ENCODE assay signal across 9 mouse cellular contexts in genomic region chr3:24071169-24071797, GRCm38 (mm10).
DNase-seq lines count a peak whose midpoint lies in the region; ATAC-seq and TF ChIP-seq lines count a peak whose summit lies in the region.
"Had no signal": no experiment of that assay in that cellular context is flagged by ENCODE, and none has a peak within 500 bp of the region (broad histone marks: within the 10 kb centered on the region; RNA-seq: fewer than 3 reads in every experiment).

No protein-coding gene starts in this region.

- 80% methylated on average over 3 of the region's 3 CpGs for WGBS in hindbrain, embryonic 11.5 days
- 71% methylated on average over 3 of the region's 3 CpGs for WGBS in hindbrain, embryonic 12.5 days
- 68% methylated on average over 3 of the region's 3 CpGs for WGBS in embryonic facial prominence, embryonic 14.5 days

- no peaks in the 10 kb centered on the region for H3K27me3 ChIP-seq in hindbrain, embryonic 11.5 days (ENCODE audit: control insufficient read depth, insufficient read depth, low read length)
- H3K27me3 ChIP-seq in hindbrain, embryonic 12.5 days = no peaks in the 10 kb centered on the region
- H3K27me3 ChIP-seq in MEL (ENCODE audit: control insufficient read depth in 1 of 2, insufficient read depth in 2 of 2, low read length in 2 of 2) = no peaks in the 10 kb centered on the region
- H3K27me3 ChIP-seq in embryonic facial prominence, embryonic 14.5 days (replicated peaks; ENCODE audit: control insufficient read depth, insufficient read depth, low read length) = no peaks in the 10 kb centered on the region
- H3K27me3 ChIP-seq: Patski had no signal

- H3K36me3 ChIP-seq in hindbrain, embryonic 11.5 days (ENCODE audit: control insufficient read depth, insufficient read depth, low read length) = no peaks in the 10 kb centered on the region
- H3K36me3 ChIP-seq in hindbrain, embryonic 12.5 days = no peaks in the 10 kb centered on the region
- peaks cover 0 to 17% of the 10 kb centered on the region in 2 experiments; a peak in 2 of 4 replicates for H3K36me3 ChIP-seq in MEL (ENCODE audit: control insufficient read depth in 1 of 2, insufficient read depth in 2 of 2, low read length in 2 of 2)
- H3K36me3 ChIP-seq in embryonic facial prominence, embryonic 14.5 days (ENCODE audit: control insufficient read depth, insufficient read depth, low read length) = no peaks in the 10 kb centered on the region

- no peak overlapping the region for H3K9ac ChIP-seq in hindbrain, embryonic 11.5 days (ENCODE audit: low read depth, low read length)
- H3K9ac ChIP-seq in hindbrain, embryonic 12.5 days = no peak overlapping the region
- H3K9ac ChIP-seq in MEL (ENCODE audit: control insufficient read depth, low read depth, low read length, poor library complexity, severe bottlenecking) = no peak overlapping the region
- H3K9ac ChIP-seq in embryonic facial prominence, embryonic 14.5 days (ENCODE audit: low read depth, low read length) = no peak overlapping the region

- H3K9me3 ChIP-seq in hindbrain, embryonic 11.5 days (ENCODE audit: control insufficient read depth, low read length) = no peaks in the 10 kb centered on the region
- H3K9me3 ChIP-seq in hindbrain, embryonic 12.5 days (replicated peaks) = no peaks in the 10 kb centered on the region
- H3K9me3 ChIP-seq in MEL (replicated peaks; ENCODE audit: insufficient read depth, low read length) = no peaks in the 10 kb centered on the region
- no peaks in the 10 kb centered on the region for H3K9me3 ChIP-seq in embryonic facial prominence, embryonic 14.5 days (ENCODE audit: control insufficient read depth, low read length)

- DNase-seq in hindbrain, embryonic 11.5 days (ENCODE audit: low spot score) = peak; percentile 8
- peak; percentile 97 for DNase-seq in MEL (ENCODE audit: low read depth, low spot score)
- peak; percentile 14 for DNase-seq in embryonic facial prominence, embryonic 14.5 days (ENCODE audit: low spot score)
- DNase-seq in layer of hippocampus, adult 9-11 months = peak; percentile 17
- no peak for DNase-seq in thymus, postnatal 4 days
- DNase-seq in left cerebral cortex, adult 8-10 months (ENCODE audit: low spot score in 2 of 2) = no peak

- H3K27ac ChIP-seq in hindbrain, embryonic 11.5 days (ENCODE audit: low read depth, low read length) = no peak overlapping the region
- H3K27ac ChIP-seq in hindbrain, embryonic 12.5 days = no peak overlapping the region
- H3K27ac ChIP-seq in MEL (ENCODE audit: control insufficient read depth, low read depth, low read length) = no peak overlapping the region
- H3K27ac ChIP-seq in embryonic facial prominence, embryonic 14.5 days (replicated peaks; ENCODE audit: low read depth, low read length) = no peak overlapping the region

- no peak for TF ChIP-seq POLR2A in MEL (IDR thresholded peaks at IDR 0.05; ENCODE audit: control insufficient read depth in 1 of 2, insufficient read depth in 1 of 2, low read depth in 1 of 2, low read length in 2 of 2, poor library complexity in 1 of 2)

- no peak overlapping the region for H3K4me3 ChIP-seq in hindbrain, embryonic 11.5 days (ENCODE audit: low read depth, low read length)
- no peak overlapping the region for H3K4me3 ChIP-seq in hindbrain, embryonic 12.5 days
- H3K4me3 ChIP-seq in MEL (ENCODE audit: control insufficient read depth in 1 of 2, insufficient read depth in 1 of 2, low read depth in 2 of 2, low read length in 2 of 2) = no peak overlapping the region
- no peak overlapping the region for H3K4me3 ChIP-seq in embryonic facial prominence, embryonic 14.5 days (ENCODE audit: low read depth, low read length)

- TF ChIP-seq RAD21 in MEL (IDR thresholded peaks at IDR 0.05; ENCODE audit: low read depth, low read length) = no peak; the same call in 1 of the 2 replicates

- TF ChIP-seq CTCF in MEL (IDR thresholded peaks at IDR 0.05 in 2 of 3, conservative IDR thresholded peaks at IDR 0.05 in 1 of 3; ENCODE audit: control insufficient read depth in 1 of 3, insufficient read depth in 1 of 3, low read depth in 2 of 3, low read length in 3 of 3, poor library complexity in 1 of 3, severe bottlenecking in 1 of 3) = no peak

- no peaks in the 10 kb centered on the region for H3K4me1 ChIP-seq in hindbrain, embryonic 11.5 days (replicated peaks; ENCODE audit: control insufficient read depth, insufficient read depth, low read length)
- peaks cover 4% of the 10 kb centered on the region; the same call in 1 of the 2 replicates for H3K4me1 ChIP-seq in hindbrain, embryonic 12.5 days
- peaks cover 4 to 6% of the 10 kb centered on the region in 2 experiments for H3K4me1 ChIP-seq in MEL (ENCODE audit: control insufficient read depth in 1 of 2, insufficient read depth in 2 of 2, low read length in 2 of 2)
- peaks cover 4% of the 10 kb centered on the region for H3K4me1 ChIP-seq in embryonic facial prominence, embryonic 14.5 days (ENCODE audit: control insufficient read depth, insufficient read depth, low read length)

- H3K79me2 ChIP-seq in MEL (ENCODE audit: control insufficient read depth, insufficient read depth, low read length, poor library complexity) = no peaks in the 10 kb centered on the region

- no peak overlapping the region for H3K4me2 ChIP-seq in hindbrain, embryonic 11.5 days (replicated peaks; ENCODE audit: low read depth, low read length)
- no peak overlapping the region for H3K4me2 ChIP-seq in hindbrain, embryonic 12.5 days (replicated peaks)
- H3K4me2 ChIP-seq in embryonic facial prominence, embryonic 14.5 days (ENCODE audit: low read depth, low read length) = no peak overlapping the region

- ATAC-seq in hindbrain, embryonic 11.5 days (ENCODE audit: low FRiP score) = no peak
- ATAC-seq in hindbrain, embryonic 12.5 days (ENCODE audit: low FRiP score) = no peak
- ATAC-seq in embryonic facial prominence, embryonic 14.5 days (ENCODE audit: low read depth) = no peak
- no peak for ATAC-seq in CD4-positive, CD25-positive, alpha-beta regulatory T cell, adult 4 months
- ATAC-seq: Patski had no signal

- peak; percentile 81 for TF ChIP-seq EP300 in MEL (IDR thresholded peaks at IDR 0.05; ENCODE audit: low read depth in 1 of 2, low read length in 2 of 2)

TF ChIP-seq in MEL, 35 proteins besides CTCF, POLR2A, EP300 and RAD21:
- TF ChIP-seq BHLHE40 (IDR thresholded peaks at IDR 0.05; ENCODE audit: borderline replicate concordance, low read depth, low read length) (no peak), POLR2AphosphoS5 (IDR thresholded peaks at IDR 0.05; ENCODE audit: borderline replicate concordance, low read depth, low read length) (no peak), TAL1 (IDR thresholded peaks at IDR 0.05; ENCODE audit: low read length) (peak; percentile 48), ZMIZ1 (IDR thresholded peaks at IDR 0.05; ENCODE audit: low read depth, low read length) (no peak), CHD1 (IDR thresholded peaks at IDR 0.05; ENCODE audit: low read depth, low read length) (no peak), USF1 (IDR thresholded peaks at IDR 0.05; ENCODE audit: low read depth, low read length) (no peak), MAFK (IDR thresholded peaks at IDR 0.05; ENCODE audit: borderline replicate concordance, low read depth, low read length) (no peak), ZKSCAN1 (IDR thresholded peaks at IDR 0.05; ENCODE audit: low read depth, low read length) (no peak), KAT2A (conservative IDR thresholded peaks at IDR 0.05; ENCODE audit: low read depth, low read length) (no peak), RCOR1 (IDR thresholded peaks at IDR 0.05; ENCODE audit: low read depth, low read length) (peak; percentile 69), NELFE (IDR thresholded peaks at IDR 0.05; ENCODE audit: low read depth, low read length) (no peak), POLR2AphosphoS2 (IDR thresholded peaks at IDR 0.05; ENCODE audit: low read length) (no peak), JUND (IDR thresholded peaks at IDR 0.05; ENCODE audit: low read depth, low read length) (no peak), MXI1 (IDR thresholded peaks at IDR 0.05; ENCODE audit: low read depth, low read length) (peak; percentile 72; the same call in 1 of the 2 replicates), UBTF (IDR thresholded peaks at IDR 0.05; ENCODE audit: borderline replicate concordance, insufficient read depth, low read depth, low read length) (no peak), NRF1 (IDR thresholded peaks at IDR 0.05; ENCODE audit: insufficient read depth, low read depth, low read length, poor library complexity, severe bottlenecking) (no peak), MYC (IDR thresholded peaks at IDR 0.05; ENCODE audit: low read depth, low read length) (no peak), ETS1 (IDR thresholded peaks at IDR 0.05; ENCODE audit: low read depth, low read length) (peak; percentile 86), E2F4 (IDR thresholded peaks at IDR 0.05; ENCODE audit: borderline replicate concordance, low read depth, low read length) (no peak), GABPA (IDR thresholded peaks at IDR 0.05; ENCODE audit: low read depth, low read length) (no peak), HCFC1 (IDR thresholded peaks at IDR 0.05; ENCODE audit: low read depth, low read length) (no peak), ELF1 (IDR thresholded peaks at IDR 0.05; ENCODE audit: low read depth, low read length) (no peak), MAZ (IDR thresholded peaks at IDR 0.05; ENCODE audit: low read depth, low read length) (no peak), ZNF384 (IDR thresholded peaks at IDR 0.05; ENCODE audit: low read depth, low read length) (peak; percentile 92), SMC3 (IDR thresholded peaks at IDR 0.05; ENCODE audit: low read depth, low read length) (no peak), CHD2 (IDR thresholded peaks at IDR 0.05; ENCODE audit: low read length) (no peak), MAX (IDR thresholded peaks at IDR 0.05; ENCODE audit: low read length) (no peak), TCF12 (IDR thresholded peaks at IDR 0.05; ENCODE audit: low read depth, low read length) (peak; percentile 62), SIN3A (IDR thresholded peaks at IDR 0.05; ENCODE audit: low read length) (peak; percentile 82), TBP (IDR thresholded peaks at IDR 0.05; ENCODE audit: low read depth, low read length) (no peak), MEF2A (IDR thresholded peaks at IDR 0.05; ENCODE audit: extremely low read depth, insufficient replicate concordance, low read depth, low read length, poor library complexity, severe bottlenecking) (no peak), GATA1 (IDR thresholded peaks at IDR 0.05; ENCODE audit: low read depth, low read length) (peak; percentile 96), MYB (IDR thresholded peaks at IDR 0.05; ENCODE audit: low read depth, low read length) (no peak), ZC3H11A (IDR thresholded peaks at IDR 0.05; ENCODE audit: low read depth, low read length) (no peak), USF2 (IDR thresholded peaks at IDR 0.05; ENCODE audit: borderline replicate concordance in 1 of 2, insufficient read depth in 1 of 2, low read depth in 1 of 2, low read length in 2 of 2) (no peak)

Comparison
In these comparisons a context has a peak if more than half of its experiments do, and no peak if none do; other contexts are left out.
1. DNase-seq: peak in hindbrain, embryonic 11.5 days (single experiment), MEL (single experiment), embryonic facial prominence, embryonic 14.5 days (single experiment) and layer of hippocampus, adult 9-11 months (single experiment); none in thymus, postnatal 4 days (single experiment) and left cerebral cortex, adult 8-10 months (0 of 2).